Mouse (Mus musculus): ENCODE measurements around the gene Cmip. TPM values are rescaled to one million over a fixed set of nuclear protein-coding genes. Genes with fewer than 3 reads are reported as not detected.

The Cmip gene
- polyA plus RNA-seq, 1 experiment, result 23.6 TPM

DNA sequence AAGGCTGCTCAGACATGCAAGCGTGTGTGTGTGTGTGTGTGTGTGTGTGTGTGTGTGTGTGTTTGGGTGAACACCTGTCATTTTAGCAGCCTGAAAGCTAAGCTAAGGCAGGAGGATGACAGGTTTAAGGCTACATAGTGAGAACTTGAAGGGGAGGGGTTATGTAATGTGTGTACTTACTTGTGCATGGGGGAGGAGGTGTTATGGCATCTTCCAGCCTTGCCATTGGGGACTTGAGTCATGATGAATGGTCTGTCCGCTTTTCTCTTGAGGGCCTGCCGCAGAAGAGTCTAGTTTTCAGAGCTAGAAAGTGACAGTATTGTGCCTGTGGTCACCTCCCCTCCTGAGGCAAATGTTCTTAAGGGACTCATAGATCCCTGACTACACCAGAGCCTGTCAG lies 174.7 kb downstream of the Cmip start:
- Histone ChIP-seq H3K36me3 (ENCODE audit: control insufficient read depth, insufficient read depth) (peaks cover 7% of the 10 kb centered on the region), H3ac (ENCODE audit: control insufficient read depth, insufficient read length) (no peak overlapping the region), H3K4me2 (ENCODE audit: low read depth) (no peak overlapping the region), H3K79me2 (ENCODE audit: control insufficient read depth, insufficient read depth) (no peaks in the 10 kb centered on the region), H3K27me3 (ENCODE audit: control insufficient read depth, insufficient read depth, insufficient read length) (no peaks in the 10 kb centered on the region), H3K4me3 (no peak overlapping the region)
- no peak for TF ChIP-seq MAX (IDR thresholded peaks at IDR 0.05; ENCODE audit: low read depth)
- no peak for TF ChIP-seq POLR2AphosphoS2 (IDR thresholded peaks at IDR 0.05; ENCODE audit: insufficient read length, low read depth)
- TF ChIP-seq REST (IDR thresholded peaks at IDR 0.05; ENCODE audit: insufficient read depth, insufficient read length), result no peak
- no peak for TF ChIP-seq SRF (IDR thresholded peaks at IDR 0.05; ENCODE audit: control insufficient read depth, insufficient read length, low read depth)
- TF ChIP-seq USF1 (IDR thresholded peaks at IDR 0.05; ENCODE audit: low read depth), result no peak
- TF ChIP-seq CEBPB (IDR thresholded peaks at IDR 0.05; ENCODE audit: insufficient read depth, poor library complexity, severe bottlenecking), result no peak
- TF ChIP-seq TCF3 (IDR thresholded peaks at IDR 0.05; ENCODE audit: insufficient read length, low read depth), result no peak
- TF ChIP-seq TCF12 (IDR thresholded peaks at IDR 0.05; ENCODE audit: insufficient read depth, poor library complexity, severe bottlenecking), result no peak
- no peak for TF ChIP-seq POLR2A (IDR thresholded peaks at IDR 0.05; ENCODE audit: insufficient read length, low read depth)
- TF ChIP-seq MYOD1 (IDR thresholded peaks at IDR 0.05; ENCODE audit: control insufficient read depth in 1 of 3, insufficient read length in 2 of 3, low read depth in 2 of 3), result no peak
- TF ChIP-seq E2F4 (IDR thresholded peaks at IDR 0.05; ENCODE audit: insufficient read depth), result no peak
- no peak for TF ChIP-seq MYOG (IDR thresholded peaks at IDR 0.05; ENCODE audit: control insufficient read depth in 1 of 3, insufficient read depth in 1 of 3, insufficient read length in 2 of 3, low read depth in 2 of 3)

DNA sequence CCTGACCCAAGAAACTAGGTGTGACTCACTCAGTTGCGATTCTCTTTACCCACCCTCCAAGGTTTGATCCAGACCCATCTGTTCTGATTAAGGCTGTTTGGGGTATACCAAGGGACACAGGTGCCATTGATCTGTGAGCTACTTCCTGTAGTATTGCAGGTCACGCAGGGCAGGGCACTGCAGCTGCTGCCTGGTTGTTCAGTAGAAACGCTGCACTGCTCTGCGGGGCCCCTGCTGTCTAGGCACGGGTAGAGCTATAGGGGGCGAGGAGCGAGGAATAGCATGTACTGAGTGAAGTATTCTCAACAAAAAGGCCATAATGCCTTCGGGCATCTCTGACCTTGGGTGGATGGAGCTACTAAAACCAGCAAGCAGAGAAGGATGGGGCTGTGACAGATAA lies 175.2 kb downstream of the Cmip start:
- H3K36me3 ChIP-seq (ENCODE audit: control insufficient read depth, insufficient read depth), result peaks cover 7% of the 10 kb centered on the region
- H3K4me2 ChIP-seq (ENCODE audit: low read depth), result no peak overlapping the region
- H3K79me2 ChIP-seq (ENCODE audit: control insufficient read depth, insufficient read depth), result no peaks in the 10 kb centered on the region
- TF ChIP-seq SRF (IDR thresholded peaks at IDR 0.05; ENCODE audit: control insufficient read depth, insufficient read length, low read depth) (no peak), MAX (IDR thresholded peaks at IDR 0.05; ENCODE audit: low read depth) (no peak), E2F4 (IDR thresholded peaks at IDR 0.05; ENCODE audit: insufficient read depth) (no peak), POLR2A (IDR thresholded peaks at IDR 0.05; ENCODE audit: insufficient read length, low read depth) (no peak), MYOD1 (IDR thresholded peaks at IDR 0.05; ENCODE audit: control insufficient read depth in 1 of 3, insufficient read length in 2 of 3, low read depth in 2 of 3) (no peak), TCF3 (IDR thresholded peaks at IDR 0.05; ENCODE audit: insufficient read length, low read depth) (no peak), USF1 (IDR thresholded peaks at IDR 0.05; ENCODE audit: low read depth) (no peak), CEBPB (IDR thresholded peaks at IDR 0.05; ENCODE audit: insufficient read depth, poor library complexity, severe bottlenecking) (no peak), REST (IDR thresholded peaks at IDR 0.05; ENCODE audit: insufficient read depth, insufficient read length) (no peak), POLR2AphosphoS2 (IDR thresholded peaks at IDR 0.05; ENCODE audit: insufficient read length, low read depth) (no peak), MYOG (IDR thresholded peaks at IDR 0.05; ENCODE audit: control insufficient read depth in 1 of 3, insufficient read depth in 1 of 3, insufficient read length in 2 of 3, low read depth in 2 of 3) (no peak), TCF12 (IDR thresholded peaks at IDR 0.05; ENCODE audit: insufficient read depth, poor library complexity, severe bottlenecking) (no peak)
- no peak overlapping the region for H3ac ChIP-seq (ENCODE audit: control insufficient read depth, insufficient read length)
- no peak overlapping the region for H3K4me3 ChIP-seq
- no peaks in the 10 kb centered on the region for H3K27me3 ChIP-seq (ENCODE audit: control insufficient read depth, insufficient read depth, insufficient read length)

DNA sequence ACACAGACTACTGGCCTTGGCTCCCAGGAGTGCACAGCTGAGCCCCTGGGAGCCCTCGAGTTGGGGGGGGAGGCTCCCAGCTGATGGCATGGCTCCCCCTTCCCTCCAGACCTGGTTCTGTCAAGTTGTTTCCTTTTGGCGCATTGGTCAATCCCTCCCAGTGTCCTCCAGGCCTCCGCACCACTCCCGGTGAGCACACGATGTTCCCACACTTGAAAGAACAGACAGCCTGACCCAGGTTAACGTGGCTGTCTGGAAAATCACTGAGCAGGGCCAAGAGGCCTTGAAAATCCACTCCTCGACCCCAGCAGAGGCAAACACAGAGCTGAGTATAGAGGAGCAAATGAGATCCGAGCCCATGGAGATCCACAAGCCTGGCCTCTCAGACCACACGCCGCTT lies 177.1 kb downstream of the Cmip start:
- H3K4me3 ChIP-seq, result no peak overlapping the region
- H3K4me2 ChIP-seq (ENCODE audit: low read depth), result no peak overlapping the region
- TF ChIP-seq TCF12 (IDR thresholded peaks at IDR 0.05; ENCODE audit: insufficient read depth, poor library complexity, severe bottlenecking), result no peak
- no peak for TF ChIP-seq USF1 (IDR thresholded peaks at IDR 0.05; ENCODE audit: low read depth)
- TF ChIP-seq POLR2A (IDR thresholded peaks at IDR 0.05; ENCODE audit: insufficient read length, low read depth), result no peak
- no peak for TF ChIP-seq MYOG (IDR thresholded peaks at IDR 0.05; ENCODE audit: control insufficient read depth in 1 of 3, insufficient read depth in 1 of 3, insufficient read length in 2 of 3, low read depth in 2 of 3)
- TF ChIP-seq MAX (IDR thresholded peaks at IDR 0.05; ENCODE audit: low read depth), result no peak
- TF ChIP-seq POLR2AphosphoS2 (IDR thresholded peaks at IDR 0.05; ENCODE audit: insufficient read length, low read depth), result no peak
- no peak for TF ChIP-seq CEBPB (IDR thresholded peaks at IDR 0.05; ENCODE audit: insufficient read depth, poor library complexity, severe bottlenecking)
- TF ChIP-seq E2F4 (IDR thresholded peaks at IDR 0.05; ENCODE audit: insufficient read depth), result no peak
- no peak for TF ChIP-seq REST (IDR thresholded peaks at IDR 0.05; ENCODE audit: insufficient read depth, insufficient read length)
- TF ChIP-seq MYOD1 (IDR thresholded peaks at IDR 0.05; ENCODE audit: control insufficient read depth in 1 of 3, insufficient read length in 2 of 3, low read depth in 2 of 3), result no peak
- TF ChIP-seq SRF (IDR thresholded peaks at IDR 0.05; ENCODE audit: control insufficient read depth, insufficient read length, low read depth), result no peak
- H3K36me3 ChIP-seq (ENCODE audit: control insufficient read depth, insufficient read depth), result peaks cover 7% of the 10 kb centered on the region
- H3ac ChIP-seq (ENCODE audit: control insufficient read depth, insufficient read length), result no peak overlapping the region
- no peaks in the 10 kb centered on the region for H3K79me2 ChIP-seq (ENCODE audit: control insufficient read depth, insufficient read depth)
- H3K27me3 ChIP-seq (ENCODE audit: control insufficient read depth, insufficient read depth, insufficient read length), result no peaks in the 10 kb centered on the region

DNA sequence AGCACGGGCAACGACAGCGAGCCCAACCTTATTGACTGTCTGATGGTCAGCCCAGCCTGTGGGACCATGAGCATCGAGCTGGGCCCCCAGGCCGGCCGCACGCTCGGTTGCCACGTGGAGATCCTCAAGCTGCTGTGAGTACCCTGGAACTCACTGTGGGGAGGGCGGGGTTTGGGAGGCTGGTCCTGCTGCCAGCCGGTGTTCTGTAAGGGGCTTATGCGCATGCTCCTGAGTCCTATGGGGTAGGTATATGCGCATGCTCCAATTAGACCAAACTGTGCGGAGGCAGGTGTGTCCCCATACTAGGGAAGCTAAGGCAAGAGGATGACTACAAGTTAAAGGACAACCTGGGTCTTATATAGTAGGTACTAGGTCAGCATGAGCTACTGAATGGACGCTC lies 179.9 kb downstream of the Cmip start:
- Histone ChIP-seq H3K36me3 (ENCODE audit: control insufficient read depth, insufficient read depth) (peaks cover 10% of the 10 kb centered on the region), H3K79me2 (ENCODE audit: control insufficient read depth, insufficient read depth) (no peaks in the 10 kb centered on the region), H3K4me3 (no peak overlapping the region), H3K4me2 (ENCODE audit: low read depth) (no peak overlapping the region), H3ac (ENCODE audit: control insufficient read depth, insufficient read length) (no peak overlapping the region), H3K27me3 (ENCODE audit: control insufficient read depth, insufficient read depth, insufficient read length) (no peaks in the 10 kb centered on the region)
- TF ChIP-seq POLR2A (IDR thresholded peaks at IDR 0.05; ENCODE audit: insufficient read length, low read depth), result no peak
- TF ChIP-seq MYOG (IDR thresholded peaks at IDR 0.05; ENCODE audit: control insufficient read depth in 1 of 3, insufficient read depth in 1 of 3, insufficient read length in 2 of 3, low read depth in 2 of 3), result no peak
- TF ChIP-seq CEBPB (IDR thresholded peaks at IDR 0.05; ENCODE audit: insufficient read depth, poor library complexity, severe bottlenecking), result no peak
- TF ChIP-seq TCF3 (IDR thresholded peaks at IDR 0.05; ENCODE audit: insufficient read length, low read depth), result no peak
- no peak for TF ChIP-seq SRF (IDR thresholded peaks at IDR 0.05; ENCODE audit: control insufficient read depth, insufficient read length, low read depth)
- TF ChIP-seq E2F4 (IDR thresholded peaks at IDR 0.05; ENCODE audit: insufficient read depth), result no peak
- TF ChIP-seq POLR2AphosphoS2 (IDR thresholded peaks at IDR 0.05; ENCODE audit: insufficient read length, low read depth), result no peak
- no peak for TF ChIP-seq TCF12 (IDR thresholded peaks at IDR 0.05; ENCODE audit: insufficient read depth, poor library complexity, severe bottlenecking)
- TF ChIP-seq MYOD1 (IDR thresholded peaks at IDR 0.05; ENCODE audit: control insufficient read depth in 1 of 3, insufficient read length in 2 of 3, low read depth in 2 of 3), result no peak
- no peak for TF ChIP-seq MAX (IDR thresholded peaks at IDR 0.05; ENCODE audit: low read depth)
- no peak for TF ChIP-seq USF1 (IDR thresholded peaks at IDR 0.05; ENCODE audit: low read depth)
- no peak for TF ChIP-seq REST (IDR thresholded peaks at IDR 0.05; ENCODE audit: insufficient read depth, insufficient read length)
